Mouse (Mus musculus) neural tube, embryonic 12.5 days (tissue): ENCODE measurements at regions not wholly inside any gene's neighbourhood (a gene's known extent, or its start where the extent isn't known, plus 50 kb on each side); places are given as distances from the start of the nearest gene placed in this dataset.
A peak's percentile ranks its signal among the peaks of the same experiment; 100 is the strongest.

Source experiments
- ATAC-seq: fragments of 200-750 bp; cut with Nextera tagmentation; 2 replicates; pipeline ENCODE4 v1.8.0; 2017; ENCODE audit warnings: low read depth, mild to moderate bottlenecking, moderate TSS enrichment, moderate library complexity; ENCODE audit not compliant: low FRiP score
- H3K27ac ChIP-seq: fragments of 300-500 bp; sonication (generic); 2 replicates; pipeline ENCODE4 v1.5.1; 2016
- H3K27me3 ChIP-seq: fragments of 300-500 bp; sonication (generic); replicated peaks from 2 replicates; pipeline ENCODE4 v1.6.1; 2016; ENCODE audit warnings: mild to moderate bottlenecking
- H3K36me3 ChIP-seq: fragments of 300-500 bp; sonication (generic); 2 replicates; pipeline ENCODE4 v1.6.1; 2016; ENCODE audit warnings: mild to moderate bottlenecking
- H3K4me1 ChIP-seq: fragments of 300-500 bp; sonication (generic); 2 replicates; pipeline ENCODE4 v1.6.1; 2016
- H3K4me2 ChIP-seq: fragments of 300-500 bp; sonication (generic); replicated peaks from 2 replicates; pipeline ENCODE4 v1.6.1; 2016; ENCODE audit warnings: mild to moderate bottlenecking
- H3K4me3 ChIP-seq: fragments of 300-500 bp; sonication (generic); 2 replicates; pipeline ENCODE4 v1.5.1; 2016
- H3K9ac ChIP-seq: fragments of 300-500 bp; sonication (generic); 2 replicates; pipeline ENCODE4 v1.6.1; 2016; ENCODE audit warnings: mild to moderate bottlenecking
- H3K9me3 ChIP-seq: fragments of 300-500 bp; sonication (generic); 2 replicates; pipeline ENCODE4 v1.6.1; 2016; ENCODE audit warnings: mild to moderate bottlenecking
- WGBS: fragments of 180-500 bp; shearing (Covaris S2); methylation state at CpG from one replicate; pipeline ENCODE4 v1.1.7; 2016; 5-methylcytosine and 5-hydroxymethylcytosine counted together

GRCm38 (mm10) chr17:81941317-81941716 lies 203.1 kb upstream of the Slc8a1 start:
- H3K27me3 ChIP-seq, result no peaks in the 10 kb centered on the region
- H3K4me3 ChIP-seq, result no peak overlapping the region
- no peak overlapping the region for H3K27ac ChIP-seq
- no peak overlapping the region for H3K9ac ChIP-seq
- no peaks in the 10 kb centered on the region for H3K36me3 ChIP-seq
- H3K4me1 ChIP-seq, result no peaks in the 10 kb centered on the region
- no peak for ATAC-seq
- no peak overlapping the region for H3K4me2 ChIP-seq
- 92% methylated on average over 2 of the region's 2 CpGs for WGBS
- H3K9me3 ChIP-seq, result no peaks in the 10 kb centered on the region

GRCm38 (mm10) chr17:81930736-81931135 lies 192.6 kb upstream of the Slc8a1 start:
- ATAC-seq, result no peak
- no peak overlapping the region for H3K9ac ChIP-seq
- H3K36me3 ChIP-seq, result no peaks in the 10 kb centered on the region
- WGBS, result 86% methylated on average over 2 of the region's 2 CpGs
- H3K4me1 ChIP-seq, result no peaks in the 10 kb centered on the region
- no peaks in the 10 kb centered on the region for H3K9me3 ChIP-seq
- no peak overlapping the region for H3K4me3 ChIP-seq
- no peaks in the 10 kb centered on the region for H3K27me3 ChIP-seq
- H3K4me2 ChIP-seq, result no peak overlapping the region
- H3K27ac ChIP-seq, result no peak overlapping the region

- Histone ChIP-seq H3K4me2 (no peak overlapping the region), H3K36me3 (no peaks in the 10 kb centered on the region), H3K4me3 (no peak overlapping the region), H3K9me3 (no peaks in the 10 kb centered on the region), H3K9ac (no peak overlapping the region), H3K4me1 (no peaks in the 10 kb centered on the region), H3K27me3 (no peaks in the 10 kb centered on the region), H3K27ac (no peak overlapping the region)
- ATAC-seq, result no peak
- 84% methylated on average over 5 of the region's 5 CpGs for WGBS
Observed at GRCm38 (mm10) chr17:81906481-81907012, 168.4 kb upstream of the Slc8a1 start.

- no peak overlapping the region for H3K27ac ChIP-seq
- no peak overlapping the region for H3K4me3 ChIP-seq
- WGBS, result 83% methylated on average over 4 of the region's 4 CpGs
- H3K36me3 ChIP-seq, result no peaks in the 10 kb centered on the region
- no peak overlapping the region for H3K9ac ChIP-seq
- no peaks in the 10 kb centered on the region for H3K9me3 ChIP-seq
- no peaks in the 10 kb centered on the region for H3K27me3 ChIP-seq
- ATAC-seq, result no peak
- H3K4me1 ChIP-seq, result no peaks in the 10 kb centered on the region
- H3K4me2 ChIP-seq, result no peak overlapping the region
Observed at GRCm38 (mm10) chr17:81901999-81902665, 164.0 kb upstream of the Slc8a1 start.

- no peaks in the 10 kb centered on the region for H3K36me3 ChIP-seq
- WGBS, result 87% methylated on average over 2 of the region's 2 CpGs
- H3K4me2 ChIP-seq, result no peak overlapping the region
- no peaks in the 10 kb centered on the region for H3K4me1 ChIP-seq
- no peaks in the 10 kb centered on the region for H3K27me3 ChIP-seq
- no peak overlapping the region for H3K27ac ChIP-seq
- ATAC-seq, result no peak
- no peak overlapping the region for H3K9ac ChIP-seq
- no peak overlapping the region for H3K4me3 ChIP-seq
- H3K9me3 ChIP-seq, result no peaks in the 10 kb centered on the region
Observed at GRCm38 (mm10) chr17:81898984-81899383, 160.8 kb upstream of the Slc8a1 start.

- ATAC-seq, result no peak
- WGBS, result 92% methylated on average over 3 of the region's 3 CpGs
Observed at GRCm38 (mm10) chr17:81878136-81878535, 140.0 kb upstream of the Slc8a1 start.

GRCm38 (mm10) chr17:81866683-81867082 lies 128.5 kb upstream of the Slc8a1 start:
- Histone ChIP-seq H3K9me3 (no peaks in the 10 kb centered on the region), H3K27ac (no peak overlapping the region)
- WGBS, result 90% methylated on average over 1 of the region's 1 CpGs

More at GRCm38 (mm10) chr17:81878136-81878535, 140.0 kb upstream of the Slc8a1 start:
- H3K4me1 ChIP-seq, result no peaks in the 10 kb centered on the region
- no peak overlapping the region for H3K9ac ChIP-seq
- no peak overlapping the region for H3K4me3 ChIP-seq
- H3K36me3 ChIP-seq, result no peaks in the 10 kb centered on the region
- H3K27me3 ChIP-seq, result no peaks in the 10 kb centered on the region
- H3K9me3 ChIP-seq, result no peaks in the 10 kb centered on the region
- no peak overlapping the region for H3K27ac ChIP-seq
- no peak overlapping the region for H3K4me2 ChIP-seq

GRCm38 (mm10) chr17:81849298-81849967 lies 111.3 kb upstream of the Slc8a1 start:
- Histone ChIP-seq H3K27me3 (no peaks in the 10 kb centered on the region), H3K9me3 (no peaks in the 10 kb centered on the region), H3K4me3 (no peak overlapping the region), H3K9ac (no peak overlapping the region), H3K4me2 (no peak overlapping the region), H3K4me1 (no peaks in the 10 kb centered on the region), H3K36me3 (no peaks in the 10 kb centered on the region), H3K27ac (no peak overlapping the region)
- ATAC-seq, result peak; percentile 48
- 26% methylated on average over 6 of the region's 6 CpGs for WGBS

More at GRCm38 (mm10) chr17:81866683-81867082, 128.5 kb upstream of the Slc8a1 start:
- H3K4me2 ChIP-seq, result no peak overlapping the region
- ATAC-seq, result no peak
- no peaks in the 10 kb centered on the region for H3K36me3 ChIP-seq
- no peak overlapping the region for H3K9ac ChIP-seq
- no peak overlapping the region for H3K4me3 ChIP-seq
- no peaks in the 10 kb centered on the region for H3K27me3 ChIP-seq
- no peaks in the 10 kb centered on the region for H3K4me1 ChIP-seq

GRCm38 (mm10) chr17:81843793-81844192 lies 105.6 kb upstream of the Slc8a1 start:
- Histone ChIP-seq H3K4me2 (no peak overlapping the region), H3K4me3 (no peak overlapping the region), H3K27me3 (no peaks in the 10 kb centered on the region), H3K9me3 (no peaks in the 10 kb centered on the region), H3K4me1 (no peaks in the 10 kb centered on the region), H3K27ac (no peak overlapping the region), H3K36me3 (no peaks in the 10 kb centered on the region), H3K9ac (no peak overlapping the region)
- ATAC-seq, result no peak
- WGBS, result 85% methylated on average over 3 of the region's 3 CpGs

GRCm38 (mm10) chr17:81797827-81798376 lies 59.7 kb upstream of the Slc8a1 start:
- Histone ChIP-seq H3K27ac (no peak overlapping the region), H3K9me3 (no peaks in the 10 kb centered on the region), H3K4me1 (no peaks in the 10 kb centered on the region), H3K4me3 (no peak overlapping the region), H3K36me3 (no peaks in the 10 kb centered on the region), H3K4me2 (no peak overlapping the region), H3K27me3 (no peaks in the 10 kb centered on the region), H3K9ac (no peak overlapping the region)
- no peak for ATAC-seq
- 80% methylated on average over 6 of the region's 6 CpGs for WGBS

- H3K4me2 ChIP-seq, result no peak overlapping the region
- H3K4me3 ChIP-seq, result no peak overlapping the region
- WGBS, result 91% methylated on average over 3 of the region's 3 CpGs
- no peaks in the 10 kb centered on the region for H3K36me3 ChIP-seq
- no peak overlapping the region for H3K27ac ChIP-seq
- H3K27me3 ChIP-seq, result no peaks in the 10 kb centered on the region
- no peak overlapping the region for H3K9ac ChIP-seq
- H3K9me3 ChIP-seq, result no peaks in the 10 kb centered on the region
- ATAC-seq, result no peak
- no peaks in the 10 kb centered on the region for H3K4me1 ChIP-seq
Observed at GRCm38 (mm10) chr17:81788781-81789180, 50.6 kb upstream of the Slc8a1 start.
